Mouse (Mus musculus) liver, embryonic 16.5 days (tissue): Measurements from ENCODE around the gene Gm49425. TPM values are rescaled to one million over a fixed set of nuclear protein-coding genes. Genes with fewer than 3 reads are reported as not detected.
"Not testable (repeated sequence)": the region's sequence is repeated elsewhere in the genome, so short reads cannot be mapped to it uniquely, and the experiment has no call there.

Experiments used
- ATAC-seq: fragments of 200-750 bp; cut with Nextera tagmentation; 2 replicates; pipeline ENCODE4 v1.8.0; 2017; ENCODE audit warnings: low read depth, mild to moderate bottlenecking, moderate number of reproducible peaks, moderate library complexity
- H3K27ac ChIP-seq: fragments of 300-500 bp; sonication (generic); 2 replicates; pipeline ENCODE4 v1.5.1; 2014; ENCODE audit warnings: mild to moderate bottlenecking, low read length
- H3K27me3 ChIP-seq: fragments of 300-500 bp; sonication (generic); 2 replicates; pipeline ENCODE4 v1.6.1; 2014; ENCODE audit warnings: low read depth, low read length, mixed read lengths; ENCODE audit not compliant: control insufficient read depth, insufficient read depth
- H3K36me3 ChIP-seq: fragments of 300-500 bp; sonication (generic); 2 replicates; pipeline ENCODE4 v1.6.1; 2014; ENCODE audit warnings: mild to moderate bottlenecking; ENCODE audit not compliant: control insufficient read depth, insufficient read depth
- H3K4me1 ChIP-seq: fragments of 300-500 bp; sonication (generic); 2 replicates; pipeline ENCODE4 v1.6.1; 2014; ENCODE audit warnings: low read depth, low read length, mixed read lengths; ENCODE audit not compliant: control insufficient read depth
- H3K4me2 ChIP-seq: fragments of 300-500 bp; sonication (generic); 2 replicates; pipeline ENCODE4 v1.6.1; 2014; ENCODE audit warnings: low read depth, low read length, mixed read lengths
- H3K4me3 ChIP-seq: fragments of 300-500 bp; sonication (generic); 2 replicates; pipeline ENCODE4 v1.5.1; 2014; ENCODE audit warnings: low read depth, mild to moderate bottlenecking, low read length
- H3K9ac ChIP-seq: fragments of 300-500 bp; sonication (generic); 2 replicates; pipeline ENCODE4 v1.6.1; 2014; ENCODE audit warnings: low read depth, low read length
- H3K9me3 ChIP-seq: fragments of 300-500 bp; sonication (generic); replicated peaks from 2 replicates; pipeline ENCODE4 v1.6.1; 2016; ENCODE audit warnings: low read length; ENCODE audit not compliant: control insufficient read depth
- WGBS: fragments of 180-500 bp; shearing (Covaris S2); extraction: QIAGEN DNeasy Blood & Tissue Kit; methylation state at CpG from one replicate; pipeline ENCODE4 v1.1.7; 2014; ENCODE audit not compliant: insufficient replicate concordance; 5-methylcytosine and 5-hydroxymethylcytosine counted together
- polyA plus RNA-seq: library from polyadenylated mRNA; unstranded; fragments of >200 nt; fragmentation: Nextera tagmentation; extraction: Ambion mirVana; gene quantifications from 2 replicates; pipeline ENCODE4 v1.2.1, GENCODE M21; 2015

Gm49425 gene
- polyA plus RNA-seq: not detected in 2 replicates

- H3K9ac ChIP-seq, H3K4me1 ChIP-seq, ATAC-seq, H3K27me3 ChIP-seq, H3K4me2 ChIP-seq, H3K36me3 ChIP-seq, H3K9me3 ChIP-seq, H3K4me3 ChIP-seq, H3K27ac ChIP-seq: not testable (repeated sequence)
- 29% methylated on average over 2 of the region's 2 CpGs for WGBS
Observed at GRCm38 (mm10) chr15:101517161-101517560, at the start of gene Gm49425. Gene Gm49425, minus strand, starts transcription at chr15:101517261.

- Histone ChIP-seq H3K36me3 (no peaks in the 10 kb centered on the region), H3K4me2 (no peak within 1 kb of the TSS), H3K4me1 (no peaks in the 10 kb centered on the region), H3K4me3 (no peak within 1 kb of the TSS), H3K27me3 (no peaks in the 10 kb centered on the region), H3K9me3 (no peaks in the 10 kb centered on the region), H3K27ac (no peak within 1 kb of the TSS), H3K9ac (no peak within 1 kb of the TSS)
- 39% methylated on average over 5 of the region's 5 CpGs for WGBS
- ATAC-seq: no peak
Observed at GRCm38 (mm10) chr15:101562850-101563249, 45.8 kb upstream of the Gm49425 start, which contains the start of gene Krt90. Gene Krt90, minus strand, starts transcription at chr15:101562950.

- Histone ChIP-seq H3K36me3 (no peaks in the 10 kb centered on the region), H3K27me3 (no peaks in the 10 kb centered on the region), H3K4me2 (no peak overlapping the region), H3K4me1 (no peaks in the 10 kb centered on the region), H3K9ac (no peak overlapping the region), H3K9me3 (no peaks in the 10 kb centered on the region), H3K27ac (no peak overlapping the region), H3K4me3 (no peak overlapping the region)
- ATAC-seq: no peak
- WGBS: 10% methylated on average over 7 of the region's 7 CpGs
Observed at GRCm38 (mm10) chr15:101558034-101558646, 41.1 kb upstream of the Gm49425 start.

GRCm38 (mm10) chr15:101553169-101553568, 36.1 kb upstream of the Gm49425 start:
- H3K4me3 ChIP-seq: no peak overlapping the region
- 1% methylated on average over 11 of the region's 11 CpGs for WGBS
- H3K36me3 ChIP-seq: no peaks in the 10 kb centered on the region
- no peaks in the 10 kb centered on the region for H3K27me3 ChIP-seq
- ATAC-seq: no peak
- H3K9ac ChIP-seq: no peak overlapping the region
- no peaks in the 10 kb centered on the region for H3K9me3 ChIP-seq
- no peak overlapping the region for H3K27ac ChIP-seq
- H3K4me1 ChIP-seq: no peaks in the 10 kb centered on the region
- no peak overlapping the region for H3K4me2 ChIP-seq

- Histone ChIP-seq H3K9me3 (no peaks in the 10 kb centered on the region), H3K9ac (no peak overlapping the region), H3K27me3 (no peaks in the 10 kb centered on the region), H3K4me1 (no peaks in the 10 kb centered on the region), H3K4me3 (no peak overlapping the region), H3K27ac (no peak overlapping the region), H3K36me3 (no peaks in the 10 kb centered on the region), H3K4me2 (no peak overlapping the region)
- 67% methylated on average over 8 of the region's 8 CpGs for WGBS
- no peak for ATAC-seq
Observed at GRCm38 (mm10) chr15:101552188-101552587, 35.1 kb upstream of the Gm49425 start.

GRCm38 (mm10) chr15:101550567-101550966, 33.5 kb upstream of the Gm49425 start, which contains the start of gene Krt82:
Gene Krt82, minus strand, starts transcription at chr15:101550667.
- Histone ChIP-seq H3K27ac (no peak within 1 kb of the TSS), H3K4me3 (no peak within 1 kb of the TSS), H3K4me1 (no peaks in the 10 kb centered on the region), H3K27me3 (no peaks in the 10 kb centered on the region), H3K36me3 (no peaks in the 10 kb centered on the region), H3K9ac (no peak within 1 kb of the TSS), H3K9me3 (no peaks in the 10 kb centered on the region), H3K4me2 (no peak within 1 kb of the TSS)
- WGBS: 72% methylated on average over 7 of the region's 7 CpGs
- ATAC-seq: no peak

- H3K4me3 ChIP-seq: no peak overlapping the region
- H3K4me1 ChIP-seq: no peaks in the 10 kb centered on the region
- 45% methylated on average over 3 of the region's 3 CpGs for WGBS
- H3K9ac ChIP-seq: no peak overlapping the region
- no peaks in the 10 kb centered on the region for H3K27me3 ChIP-seq
- H3K9me3 ChIP-seq: no peaks in the 10 kb centered on the region
- H3K36me3 ChIP-seq: no peaks in the 10 kb centered on the region
- ATAC-seq: no peak
- no peak overlapping the region for H3K27ac ChIP-seq
- H3K4me2 ChIP-seq: no peak overlapping the region
Observed at GRCm38 (mm10) chr15:101544478-101544877, 27.4 kb upstream of the Gm49425 start.

GRCm38 (mm10) chr15:101542543-101542942, 25.5 kb upstream of the Gm49425 start:
- Histone ChIP-seq H3K9ac (no peak overlapping the region), H3K4me1 (no peaks in the 10 kb centered on the region), H3K4me3 (no peak overlapping the region), H3K9me3 (no peaks in the 10 kb centered on the region), H3K27ac (no peak overlapping the region), H3K27me3 (no peaks in the 10 kb centered on the region), H3K36me3 (no peaks in the 10 kb centered on the region), H3K4me2 (no peak overlapping the region)
- 46% methylated on average over 9 of the region's 9 CpGs for WGBS
- no peak for ATAC-seq

GRCm38 (mm10) chr15:101538580-101538900, 21.5 kb upstream of the Gm49425 start:
- Histone ChIP-seq H3K4me3 (no peak overlapping the region), H3K27ac (no peak overlapping the region), H3K9me3 (no peaks in the 10 kb centered on the region), H3K4me2 (no peak overlapping the region), H3K27me3 (no peaks in the 10 kb centered on the region), H3K9ac (no peak overlapping the region), H3K36me3 (no peaks in the 10 kb centered on the region), H3K4me1 (no peaks in the 10 kb centered on the region)
- ATAC-seq: no peak
- WGBS: 52% methylated on average over 4 of the region's 4 CpGs
